Mouse (Mus musculus): ENCODE measurements at regions not wholly inside any gene's neighbourhood (a gene's known extent, or its start where the extent isn't known, plus 50 kb on each side); places are given as distances from the start of the nearest gene placed in this dataset.

GRCm38 (mm10) chr3:147041201-147041600 is 189.0 kb downstream of the Ttll7 start:
- DNase-seq (ENCODE audit: low read depth, low spot score): no peak

GRCm38 (mm10) chr3:147042911-147043310 is 190.7 kb downstream of the Ttll7 start:
- no peak for DNase-seq (ENCODE audit: low read depth, low spot score)

- DNase-seq (ENCODE audit: low read depth, low spot score): no peak
Measured at GRCm38 (mm10) chr3:147046634-147047033, 194.5 kb downstream of the Ttll7 start.

GRCm38 (mm10) chr3:147054157-147054838 is 202.1 kb downstream of the Ttll7 start:
- no peak for DNase-seq (ENCODE audit: low read depth, low spot score)

GRCm38 (mm10) chr3:147057874-147058273 is 205.7 kb downstream of the Ttll7 start:
- DNase-seq (ENCODE audit: low read depth, low spot score): no peak

GRCm38 (mm10) chr3:147060659-147061058 is 208.5 kb downstream of the Ttll7 start:
- DNase-seq (ENCODE audit: low read depth, low spot score): no peak

GRCm38 (mm10) chr3:147062451-147062850 is 210.3 kb downstream of the Ttll7 start:
- no peak for DNase-seq (ENCODE audit: low read depth, low spot score)

GRCm38 (mm10) chr3:147063578-147064442 is 211.6 kb downstream of the Ttll7 start:
- DNase-seq (ENCODE audit: low read depth, low spot score): no peak

- DNase-seq (ENCODE audit: low read depth, low spot score): no peak
Measured at GRCm38 (mm10) chr3:147064443-147064868, 212.3 kb downstream of the Ttll7 start.

- no peak for DNase-seq (ENCODE audit: low read depth, low spot score)
Measured at GRCm38 (mm10) chr3:147070972-147071371, 218.8 kb downstream of the Ttll7 start.

GRCm38 (mm10) chr3:147080197-147080596 is 228.0 kb downstream of the Ttll7 start:
- no peak for DNase-seq (ENCODE audit: low read depth, low spot score)

- no peak for DNase-seq (ENCODE audit: low read depth, low spot score)
Measured at GRCm38 (mm10) chr3:147080768-147081448, 228.7 kb downstream of the Ttll7 start.

GRCm38 (mm10) chr3:147081763-147082162 is 229.6 kb downstream of the Ttll7 start:
- DNase-seq (ENCODE audit: low read depth, low spot score): no peak

- no peak for DNase-seq (ENCODE audit: low read depth, low spot score)
Measured at GRCm38 (mm10) chr3:147082255-147082943, 230.2 kb downstream of the Ttll7 start.

- DNase-seq (ENCODE audit: low read depth, low spot score): no peak
Measured at GRCm38 (mm10) chr3:147083374-147083773, 231.2 kb downstream of the Ttll7 start.

GRCm38 (mm10) chr3:147083823-147084222 is 231.7 kb downstream of the Ttll7 start:
- DNase-seq (ENCODE audit: low read depth, low spot score): no peak

GRCm38 (mm10) chr3:147084624-147085189 is 232.5 kb downstream of the Ttll7 start:
- no peak for DNase-seq (ENCODE audit: low read depth, low spot score)

GRCm38 (mm10) chr3:147088171-147088570 is 236.0 kb downstream of the Ttll7 start:
- DNase-seq (ENCODE audit: low read depth, low spot score): no peak

GRCm38 (mm10) chr3:147089716-147090115 is 237.5 kb downstream of the Ttll7 start:
- no peak for DNase-seq (ENCODE audit: low read depth, low spot score)

GRCm38 (mm10) chr3:147092188-147093075 is 240.3 kb downstream of the Ttll7 start:
- DNase-seq (ENCODE audit: low read depth, low spot score): no peak
